Mouse (Mus musculus): Measurements from ENCODE around the gene Armcx4. TPM values are rescaled to one million over a fixed set of nuclear protein-coding genes. Genes with fewer than 3 reads are reported as not detected.

Armcx4 gene
- total RNA-seq (2015) (2.2 and 2.5 TPM in 2 replicates), total RNA-seq (2017) (3.2 and 4.4 TPM in 2 replicates)

DNA sequence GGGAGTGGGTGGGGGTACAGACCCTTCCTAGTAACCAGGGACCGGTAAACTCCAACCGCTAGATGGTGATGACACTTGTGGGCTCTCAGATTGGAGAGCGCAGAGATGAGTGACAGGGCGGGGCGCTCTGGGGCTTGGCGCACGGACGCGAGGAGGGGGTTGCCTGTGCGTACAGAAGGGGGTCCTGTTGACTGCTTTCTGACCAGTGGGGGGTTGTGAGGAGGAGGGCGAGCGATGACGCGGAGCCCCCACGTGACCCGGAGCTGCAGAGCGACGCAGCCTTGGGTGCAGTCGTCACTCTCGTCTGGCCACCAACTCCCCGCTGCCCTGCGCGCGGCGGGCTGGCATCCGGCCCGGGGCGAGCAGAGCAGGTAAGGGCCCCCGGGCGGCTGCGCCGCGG, at the start of gene Armcx4:
Armcx4 (plus strand) TSS at position 253 of the 400 bp plus-strand sequence.
- ATAC-seq (replicated peaks; ENCODE audit: poor library complexity) = peak; percentile 91

DNA sequence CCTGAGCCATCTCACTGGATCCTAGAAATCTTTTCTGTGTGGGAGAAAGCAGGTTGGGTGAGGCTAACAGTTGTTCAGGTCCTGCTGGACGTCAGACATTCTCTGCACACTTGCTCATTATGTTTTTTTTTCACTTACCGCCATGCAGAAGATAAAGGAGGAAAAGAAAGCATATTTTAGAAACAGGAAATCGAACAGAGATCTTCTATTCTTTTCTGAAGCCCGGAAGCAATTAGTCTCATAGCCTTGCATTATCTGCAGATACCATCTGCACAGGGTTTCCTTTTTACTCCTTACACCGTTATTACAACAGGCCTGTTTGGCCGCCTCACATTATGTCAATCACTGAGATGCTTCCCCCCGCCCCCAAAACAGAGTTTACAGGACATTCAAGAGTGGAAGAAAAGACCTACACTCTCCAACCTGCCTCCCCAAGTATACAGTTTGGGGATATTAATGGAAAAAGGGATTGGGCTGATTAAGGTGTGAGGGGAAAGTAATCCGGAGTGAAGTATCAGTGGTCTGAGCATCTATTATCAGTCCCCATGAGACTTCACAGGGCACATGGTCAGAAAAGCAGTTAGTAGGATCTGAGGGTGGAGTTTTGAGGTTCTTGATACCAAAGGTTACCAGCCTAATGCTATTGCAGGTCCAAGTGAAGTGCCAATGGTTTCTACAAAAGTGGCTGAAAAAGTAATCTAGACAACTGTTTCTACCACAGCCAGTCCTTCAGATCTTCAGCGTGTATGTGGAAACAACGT, 45.1 kb upstream of the Armcx4 start:
- peak; percentile 98 for ATAC-seq (replicated peaks; ENCODE audit: poor library complexity)

DNA sequence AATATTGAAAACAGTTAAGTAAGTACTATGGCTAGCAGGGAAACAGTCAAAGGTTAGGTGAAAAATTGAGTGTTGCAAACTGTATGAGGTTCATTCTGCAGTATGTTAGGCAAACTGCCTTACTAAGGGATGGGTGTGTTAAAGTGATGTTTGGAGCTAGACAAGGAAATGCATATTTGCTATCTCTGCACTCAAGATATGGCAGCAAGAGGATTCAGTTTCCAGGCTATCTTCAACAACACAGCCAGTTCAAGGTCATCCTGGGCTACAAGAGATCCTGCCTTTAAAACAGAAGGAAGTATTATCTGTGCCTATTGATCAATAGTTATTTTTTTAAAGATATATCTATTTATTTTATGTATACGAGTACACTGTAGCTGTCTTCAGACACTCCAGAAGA, 40.0 kb upstream of the Armcx4 start:
- peak; percentile 26; the same call in 1 of the 2 replicates for ATAC-seq (replicated peaks; ENCODE audit: poor library complexity)

DNA sequence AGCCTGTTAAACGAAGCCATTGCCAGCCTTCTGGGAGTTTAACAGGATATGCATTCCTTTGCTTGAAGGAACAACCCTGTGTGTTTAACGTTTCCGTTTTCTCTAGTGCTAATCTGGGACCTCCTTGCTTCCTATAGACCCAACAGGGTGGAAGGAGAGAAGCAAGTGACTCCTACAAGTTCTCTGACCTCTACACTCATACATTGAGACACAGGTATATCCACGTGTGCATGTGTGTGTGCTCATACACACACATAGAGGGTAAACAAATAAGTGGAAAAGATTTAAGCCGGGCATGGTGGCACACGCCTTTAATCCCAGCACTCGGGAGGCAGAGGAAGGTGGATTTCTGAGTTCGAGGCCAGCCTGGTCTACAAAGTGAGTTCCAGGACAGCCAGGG, 38.9 kb upstream of the Armcx4 start:
- no peak for ATAC-seq (replicated peaks; ENCODE audit: poor library complexity)

DNA sequence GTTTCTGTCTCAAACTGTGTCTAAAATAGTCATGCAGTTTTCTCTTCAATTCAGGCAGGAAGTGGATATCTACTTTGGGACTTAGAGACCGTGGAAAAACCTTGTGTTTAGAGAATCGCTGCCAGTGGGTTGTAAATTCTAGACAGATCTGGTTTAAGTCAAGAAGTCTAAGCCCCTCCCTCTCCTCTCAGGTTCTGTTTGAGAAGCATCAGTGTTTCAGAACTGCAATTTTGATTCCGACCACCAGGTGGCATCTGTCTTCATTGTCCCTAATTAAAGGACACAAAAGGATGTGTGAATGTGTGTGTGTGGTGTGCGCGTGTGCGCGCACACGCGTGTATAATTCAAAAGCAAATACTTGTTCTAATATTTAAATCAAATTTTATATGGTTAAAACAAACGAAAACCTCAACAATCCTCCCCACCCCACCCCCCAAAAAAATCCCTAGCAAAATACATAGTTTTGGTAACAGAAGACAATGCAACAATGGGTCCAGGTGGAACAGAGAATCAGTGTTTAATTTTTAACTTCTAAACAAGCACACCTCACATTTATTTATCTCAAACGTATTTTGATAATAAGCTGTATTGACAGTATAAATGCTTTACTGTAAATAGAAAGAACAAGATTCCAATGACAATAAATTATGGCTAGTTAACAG, 38.2 kb upstream of the Armcx4 start:
- peak; percentile 89 for ATAC-seq (replicated peaks; ENCODE audit: poor library complexity)

DNA sequence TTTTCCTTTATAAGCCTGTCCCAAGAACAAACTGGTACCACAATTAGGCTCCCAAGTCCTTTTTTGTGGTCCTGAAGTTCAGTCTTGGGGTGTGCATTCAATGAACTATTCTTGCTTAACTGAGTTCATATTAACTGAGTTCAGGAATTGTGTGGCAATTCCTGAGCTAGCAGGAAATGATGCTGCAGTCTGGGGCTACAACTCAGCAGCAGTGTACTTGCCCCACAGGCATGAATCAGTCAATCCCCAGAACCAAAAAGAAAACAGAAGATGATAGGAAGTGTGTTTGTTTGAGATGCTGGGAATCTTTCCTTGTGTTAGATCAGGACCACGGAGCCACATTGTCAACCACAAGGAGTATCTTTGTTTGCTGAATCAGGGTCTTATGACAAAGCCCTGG, 34.3 kb upstream of the Armcx4 start:
- peak; percentile 92 for ATAC-seq (replicated peaks; ENCODE audit: poor library complexity)

DNA sequence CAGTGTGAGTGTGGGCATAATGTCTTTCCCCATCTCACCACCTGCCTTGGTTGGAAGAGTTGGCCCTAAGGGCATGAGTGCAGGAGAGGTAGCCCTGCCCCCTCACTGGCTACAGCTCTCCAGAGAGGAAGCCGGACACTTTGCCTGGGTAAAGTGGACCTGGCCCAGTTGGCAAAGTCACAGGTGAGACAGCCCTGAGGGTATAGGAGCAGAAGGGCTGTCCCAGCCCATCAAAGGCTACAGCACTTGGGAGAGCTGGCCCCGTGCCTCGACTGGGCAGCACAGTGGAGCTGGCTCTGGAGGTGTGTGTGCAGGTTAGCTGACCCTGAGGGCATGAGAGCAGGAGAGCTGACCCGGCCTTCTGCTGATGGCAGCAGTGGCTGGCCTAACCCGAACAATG, 24.7 kb upstream of the Armcx4 start:
- no peak for ATAC-seq (replicated peaks; ENCODE audit: poor library complexity)

DNA sequence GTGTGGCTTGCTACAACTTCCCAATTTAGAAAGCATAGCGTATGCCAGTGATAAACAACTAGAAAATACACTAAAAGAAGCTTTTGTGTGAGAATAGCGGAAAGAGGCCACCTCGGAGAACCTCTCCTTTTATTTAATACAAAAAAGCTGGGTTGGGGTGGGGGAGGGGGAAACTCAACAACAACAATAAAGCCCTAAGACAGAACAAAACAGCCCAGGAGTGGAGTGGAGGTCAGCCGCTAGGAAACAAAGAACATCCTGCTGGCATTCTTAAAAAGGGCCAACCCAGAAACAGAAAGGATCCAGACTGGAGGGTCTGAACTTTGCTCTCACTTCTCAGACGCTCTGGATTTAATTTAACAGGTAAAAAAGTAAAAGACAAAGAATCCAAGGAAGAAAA, 11.3 kb upstream of the Armcx4 start:
- ATAC-seq (replicated peaks; ENCODE audit: poor library complexity) = no peak

DNA sequence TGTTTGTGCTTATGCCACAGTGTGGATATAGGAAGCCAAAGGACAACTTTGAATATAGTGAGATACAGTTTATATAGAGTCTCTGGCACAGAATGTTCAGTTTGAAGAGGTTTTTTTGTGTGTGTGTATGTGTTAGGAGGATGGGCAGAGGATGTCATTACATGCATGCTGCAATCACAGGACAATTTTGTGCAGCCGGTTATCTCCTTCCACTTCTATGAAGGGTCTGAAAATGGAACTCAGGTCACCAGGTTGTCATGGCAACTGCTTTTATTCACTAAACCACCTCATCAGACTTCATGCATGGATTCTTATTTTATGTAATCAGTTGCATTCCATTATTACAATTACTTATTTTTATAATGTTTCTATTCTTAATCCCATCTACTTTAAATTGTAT, 10.4 kb upstream of the Armcx4 start:
- no peak for ATAC-seq (replicated peaks; ENCODE audit: poor library complexity)

DNA sequence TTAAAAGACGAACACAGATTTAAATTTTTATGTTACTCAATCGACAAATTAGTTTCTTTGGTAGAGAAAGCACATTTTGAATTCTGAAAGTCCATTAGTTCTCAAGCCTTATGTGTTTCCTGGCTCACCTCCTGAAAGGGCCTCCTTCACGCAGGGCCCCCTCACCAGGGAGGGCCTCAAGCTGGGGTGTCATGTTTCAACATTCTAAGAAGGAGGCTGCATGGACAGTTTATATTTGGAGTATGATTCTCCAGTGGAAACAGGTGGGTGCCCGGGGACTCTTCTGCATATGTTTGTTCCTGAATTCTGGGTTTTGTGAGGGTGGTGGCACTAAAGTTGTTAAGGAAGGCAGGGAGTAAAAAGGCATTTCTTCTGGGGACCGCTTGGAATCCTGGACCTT, 1.4 kb upstream of the Armcx4 start:
- no peak for ATAC-seq (replicated peaks; ENCODE audit: poor library complexity)

DNA sequence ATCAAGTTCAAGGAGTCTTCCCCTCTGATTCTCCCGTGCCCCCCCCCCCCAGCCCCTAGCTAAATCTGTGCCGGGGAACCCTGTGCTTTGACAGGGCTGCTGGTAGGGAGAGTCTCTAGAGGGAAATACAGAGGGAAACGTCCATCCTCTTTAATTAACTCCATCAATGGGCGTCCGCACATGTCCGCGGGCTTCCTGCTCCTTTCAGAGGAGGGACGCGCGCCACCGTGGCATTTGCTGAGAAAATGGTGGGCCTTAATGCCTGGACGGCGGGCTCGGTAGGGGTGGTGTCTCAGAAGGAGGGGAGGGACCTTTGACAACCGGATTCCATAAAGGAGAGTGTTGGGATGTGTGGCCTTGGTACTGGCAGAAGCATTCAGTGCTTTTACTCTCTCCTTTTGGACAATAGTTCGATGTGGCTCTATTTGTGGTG, 436 bp downstream of the Armcx4 start:
- ATAC-seq (replicated peaks; ENCODE audit: poor library complexity) = peak; percentile 37; the same call in 1 of the 2 replicates

DNA sequence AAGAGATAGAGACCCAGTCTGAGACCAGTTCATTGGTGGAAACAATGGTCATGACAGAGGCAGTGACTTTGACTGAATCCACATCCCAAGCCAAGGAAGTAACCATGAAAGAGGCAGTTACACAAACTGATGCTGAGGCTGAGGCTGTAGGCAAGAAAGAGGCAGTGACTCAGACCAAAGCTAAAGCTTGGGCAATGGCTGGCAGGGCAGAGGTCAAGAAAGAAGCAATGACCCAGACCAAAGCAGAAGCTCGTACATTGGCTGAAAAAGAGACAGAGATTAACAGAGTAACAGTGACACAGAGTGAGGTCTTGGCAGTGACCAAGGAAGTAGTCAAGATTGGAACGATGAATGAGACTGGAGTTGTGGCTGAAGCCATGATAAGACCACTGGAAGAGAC, 3.4 kb downstream of the Armcx4 start:
- no peak for ATAC-seq (replicated peaks; ENCODE audit: poor library complexity)

DNA sequence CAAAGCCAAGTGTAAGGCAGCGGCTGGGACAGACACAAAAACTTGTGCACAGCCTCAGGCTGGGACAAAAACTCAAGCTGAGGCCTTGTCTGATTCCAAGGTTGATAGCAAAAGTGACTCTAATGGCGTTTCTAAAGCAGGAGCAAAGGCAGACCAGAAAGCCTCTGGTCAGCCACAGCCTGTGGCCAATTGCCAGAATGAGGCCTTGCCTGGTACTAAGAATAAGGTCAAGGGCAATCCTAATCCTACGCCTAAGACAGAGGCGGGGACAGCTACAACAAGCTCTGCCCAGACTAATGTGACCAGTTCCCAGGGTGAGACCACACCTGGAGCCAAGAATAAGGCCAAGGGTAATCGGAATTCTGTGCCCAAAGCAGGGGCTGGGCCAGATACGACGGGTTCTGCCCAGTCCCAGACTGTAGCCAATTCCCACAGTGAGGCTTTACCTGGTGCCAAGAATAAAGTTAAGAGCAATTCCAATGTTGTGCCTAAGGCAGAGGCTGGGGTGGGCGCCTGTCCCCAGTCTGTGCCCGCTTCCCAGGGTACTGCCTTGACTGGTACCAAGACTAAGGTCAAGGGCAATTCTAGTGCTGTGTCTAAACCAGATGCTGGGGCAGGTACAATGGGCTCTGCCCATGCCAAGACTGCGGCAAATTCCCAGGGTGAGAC, 4.7 kb downstream of the Armcx4 start:
- no peak for ATAC-seq (replicated peaks; ENCODE audit: poor library complexity)

DNA sequence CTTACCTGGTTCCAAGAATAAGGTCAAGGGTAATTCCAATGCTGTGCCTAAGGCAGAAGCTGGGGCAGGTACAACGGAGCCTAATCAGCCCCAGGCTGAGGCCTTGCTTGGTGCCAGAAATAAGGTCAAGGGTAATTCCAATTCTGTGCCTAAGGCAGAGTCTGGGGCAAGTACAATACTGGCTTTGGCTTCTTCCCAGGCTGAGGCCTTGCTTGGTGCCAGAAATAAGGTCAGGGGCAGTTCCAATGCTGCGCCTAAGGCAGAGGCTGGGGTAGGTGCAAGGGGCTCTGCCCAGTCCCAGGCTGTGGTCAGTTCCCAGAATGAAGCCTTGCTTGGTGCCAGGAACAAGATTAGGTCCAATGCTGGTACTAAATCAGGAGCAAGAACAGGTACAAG, 5.2 kb downstream of the Armcx4 start:
- no peak for ATAC-seq (replicated peaks; ENCODE audit: poor library complexity)

DNA sequence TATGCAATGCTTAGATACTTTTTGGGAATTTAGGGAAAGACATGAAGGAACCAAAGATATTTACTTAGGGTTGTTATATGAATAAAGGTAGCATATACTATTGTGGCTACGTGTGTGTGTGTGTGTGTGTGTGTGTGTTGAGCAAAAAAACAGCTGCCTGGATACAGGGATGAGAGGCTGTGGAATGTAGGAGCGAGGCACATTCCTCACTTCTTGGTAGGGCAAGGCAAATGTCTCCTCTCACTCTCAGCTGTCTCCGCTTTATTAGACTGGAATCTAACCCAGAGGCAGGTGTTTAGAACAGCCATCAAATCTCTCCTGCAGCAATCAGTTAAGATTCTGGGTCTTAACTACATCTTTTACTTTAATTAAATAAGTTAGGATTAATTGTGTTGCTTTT, 30.5 kb downstream of the Armcx4 start:
- no peak for ATAC-seq (replicated peaks; ENCODE audit: poor library complexity)

DNA sequence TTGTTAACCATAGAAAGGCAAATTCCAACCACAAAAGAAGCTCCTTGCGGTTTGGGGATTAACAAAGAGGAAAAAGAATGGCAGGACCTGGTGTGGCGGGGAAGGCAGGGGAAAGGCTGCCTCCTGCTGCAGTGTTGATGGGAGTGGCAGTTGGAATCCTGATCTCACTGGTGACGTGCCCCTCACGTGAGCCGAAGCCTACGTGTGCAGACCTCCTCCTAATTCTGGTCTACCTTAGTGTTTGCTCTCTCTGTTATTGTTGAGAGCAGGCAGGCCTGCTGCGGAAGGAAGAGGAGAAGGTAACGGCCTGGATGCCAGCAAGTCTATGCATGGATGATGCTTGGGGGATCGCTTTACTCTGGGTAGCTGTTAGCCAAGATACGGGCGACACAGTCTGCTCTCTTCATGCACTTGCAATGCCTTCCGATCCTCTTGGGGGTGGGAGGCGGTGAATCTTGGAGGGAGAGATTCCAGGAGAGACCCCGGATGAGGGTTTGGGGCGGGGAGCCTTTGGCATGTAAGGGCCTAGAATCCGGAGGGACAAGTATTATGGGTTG, 31.5 kb downstream of the Armcx4 start, which contains the start of gene Armcx1:
Armcx1 (plus strand) TSS at position 212 of the 557 bp plus-strand sequence.
- peak; percentile 97 for ATAC-seq (replicated peaks; ENCODE audit: poor library complexity)

DNA sequence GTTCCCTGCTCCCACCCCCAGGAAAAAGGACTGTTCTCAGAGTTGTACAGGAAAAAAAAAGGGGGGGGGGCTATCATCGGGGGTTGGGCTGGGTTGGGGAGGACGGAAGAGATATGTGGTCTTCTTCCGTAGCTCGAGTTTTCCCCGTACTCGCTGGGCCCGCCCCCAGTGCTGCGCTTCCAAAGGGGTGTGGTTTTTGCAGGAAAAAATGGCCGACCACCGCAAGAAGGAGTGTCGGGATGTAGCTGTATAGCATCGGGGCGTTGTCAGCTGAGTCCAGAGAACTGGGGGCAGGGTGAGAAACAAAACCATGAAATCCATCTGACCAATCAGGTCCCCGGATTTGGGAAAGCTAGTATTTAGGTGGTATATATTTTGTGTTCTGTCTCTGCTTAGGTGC, 32.2 kb downstream of the Armcx4 start:
- peak; percentile 77 for ATAC-seq (replicated peaks; ENCODE audit: poor library complexity)

DNA sequence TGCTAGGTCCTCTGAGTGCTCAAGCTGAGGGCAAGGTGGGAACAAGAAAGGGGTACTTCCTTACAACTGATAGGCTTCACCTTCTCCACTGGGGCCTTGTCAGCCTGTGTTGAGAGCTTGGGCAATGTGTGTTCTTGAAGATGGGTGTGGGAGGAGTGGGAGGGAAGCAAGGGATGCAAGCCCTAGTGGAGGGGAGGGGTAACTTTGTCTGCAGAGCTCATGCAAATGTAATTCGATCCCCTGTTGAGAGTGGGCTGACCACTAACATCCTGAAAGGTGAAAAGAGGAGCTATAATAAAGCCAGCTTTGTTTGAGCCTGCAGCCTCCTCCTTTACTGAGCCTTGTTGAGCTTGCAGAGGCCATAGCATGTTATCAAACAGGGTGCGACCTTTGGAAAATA, 37.4 kb downstream of the Armcx4 start:
- ATAC-seq (replicated peaks; ENCODE audit: poor library complexity) = peak; percentile 29; the same call in 1 of the 2 replicates

DNA sequence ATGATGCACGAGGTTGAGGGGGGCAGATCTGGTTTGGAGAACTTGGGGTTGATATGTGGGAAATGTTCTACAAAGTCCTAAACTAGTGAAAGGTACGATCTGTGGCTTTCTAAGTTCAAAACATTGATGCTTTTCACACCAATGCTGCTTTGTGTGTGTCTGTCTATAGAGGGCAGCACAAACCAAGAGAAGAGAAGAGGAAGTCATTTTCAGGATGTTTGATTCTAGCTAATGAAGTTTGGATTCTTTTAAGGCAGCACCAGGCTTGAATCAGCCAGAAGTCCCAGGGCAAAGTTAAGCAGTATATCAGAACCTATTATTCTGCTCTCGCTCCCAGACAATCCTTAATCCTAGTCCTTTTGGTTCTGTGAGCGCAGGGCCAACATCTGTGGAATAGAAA, 43.5 kb downstream of the Armcx4 start:
- peak; percentile 82 for ATAC-seq (replicated peaks; ENCODE audit: poor library complexity)

DNA sequence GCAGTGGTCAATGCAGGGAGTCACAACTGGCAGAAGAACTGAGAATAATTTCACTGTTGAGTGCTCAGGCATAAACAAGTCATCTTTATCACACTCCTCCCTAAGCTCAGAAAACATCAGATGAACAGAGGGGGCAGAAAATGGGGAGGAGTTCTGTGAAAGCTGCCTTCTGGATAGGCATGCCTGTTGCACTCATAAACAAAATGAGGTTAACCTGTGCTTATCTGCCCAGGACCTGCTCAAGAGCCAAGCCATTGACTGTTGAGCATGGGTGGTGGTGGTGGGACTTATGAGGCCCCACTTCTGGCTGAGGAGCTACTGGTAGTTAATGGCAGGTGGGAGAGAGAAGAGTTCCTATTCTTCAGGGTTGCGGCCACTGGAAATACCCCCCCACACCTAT, 51.5 kb downstream of the Armcx4 start:
- peak; percentile 35 for ATAC-seq (replicated peaks; ENCODE audit: poor library complexity)

DNA sequence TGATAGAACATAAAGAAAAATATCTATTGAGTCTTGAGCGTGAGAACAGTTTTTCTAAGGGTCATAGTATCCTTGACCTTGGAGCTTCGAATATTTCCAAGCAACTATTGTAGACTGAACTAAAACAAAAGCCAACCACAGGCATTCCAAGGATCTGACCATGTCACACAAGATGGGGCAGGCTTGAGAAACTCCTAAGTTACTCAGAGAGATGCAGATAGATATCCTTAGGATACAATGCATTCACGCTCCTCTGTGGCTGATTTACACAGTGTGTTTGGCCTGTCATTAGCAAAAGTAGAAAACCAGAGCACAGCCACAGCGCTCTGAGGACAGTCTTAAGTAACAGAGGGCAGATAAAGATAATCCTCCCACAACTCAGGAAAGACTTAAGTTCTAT, 52.8 kb downstream of the Armcx4 start:
- peak; percentile 49 for ATAC-seq (replicated peaks; ENCODE audit: poor library complexity)

Measured in megakaryocyte progenitor cell, adult 5-6 weeks (primary cell).